Mouse (Mus musculus) G1E (cell line): ENCODE data around the gene Hbs1l.

Experiments
- CTCF ChIP-seq: IDR thresholded peaks from 2 replicates; pipeline ENCODE4 v1.5.1; 2012; ENCODE audit warnings: low read depth, low read length, inconsistent platforms, mixed read lengths
- GATA1 ChIP-seq: IDR thresholded peaks from 2 replicates; pipeline ENCODE4 v1.6.1; 2012; ENCODE audit warnings: borderline replicate concordance, low read length, inconsistent platforms, mixed read lengths
- TAL1 ChIP-seq: conservative IDR thresholded peaks from 2 replicates; pipeline ENCODE4 v1.6.1; 2012; ENCODE audit warnings: low read depth, low read length, inconsistent platforms, mixed read lengths

- TF ChIP-seq CTCF (no peak), TAL1 (no peak), GATA1 (no peak)
These were observed 45.9 kb downstream of the Hbs1l start for GRCm38 (mm10) chr10:21341706-21342105.
